Mouse (Mus musculus) megakaryocyte, embryonic 14.5 days (primary cell): ENCODE measurements around the gene Gm20716.

ENCODE experiments used
- FLI1 ChIP-seq: IDR thresholded peaks from 2 replicates; pipeline ENCODE4 v1.6.1; 2012; ENCODE audit warnings: low read length, inconsistent platforms, mixed read lengths
- GATA1 ChIP-seq: IDR thresholded peaks from 3 replicates; pipeline ENCODE4 v1.6.1; 2012; ENCODE audit warnings: mixed read lengths, low read length, inconsistent platforms, borderline replicate concordance

DNA sequence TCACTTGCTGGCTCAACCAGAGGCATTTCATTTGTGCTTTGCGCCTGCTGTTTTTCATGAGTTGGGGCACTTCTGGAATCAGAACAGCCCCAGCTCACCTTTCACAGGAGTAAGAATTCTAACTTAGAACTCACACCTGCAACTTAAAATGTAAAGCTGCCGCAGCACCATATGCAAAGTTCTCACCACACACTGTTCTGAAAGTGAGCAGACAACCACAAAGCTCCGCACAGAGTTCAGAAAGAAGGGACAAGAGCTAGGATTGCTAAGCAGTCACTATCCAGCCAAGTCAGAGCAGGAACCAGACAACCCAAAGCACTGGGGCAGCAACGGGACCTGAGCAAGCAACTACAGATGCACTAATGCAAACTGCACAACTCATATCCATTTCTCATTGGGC, 30.7 kb downstream of the Gm20716 start:
- no peak for TF ChIP-seq FLI1
- no peak for TF ChIP-seq GATA1
